25 mouse cellular contexts compared by ENCODE assay signal in genomic region chr7:30222205-30222604, GRCm38 (mm10). TPM values are rescaled to one million over a fixed set of nuclear protein-coding genes. Genes with fewer than 3 reads are reported as not detected.
"Had no signal": no experiment of that assay in that cellular context is flagged by ENCODE, and none has a peak within 500 bp of the region (broad histone marks: within the 10 kb centered on the region; RNA-seq: fewer than 3 reads in every experiment).

No protein-coding gene starts in this region.

- H3K4me3 ChIP-seq: intestine, embryonic 15.5 days; kidney, embryonic 15.5 days; layer of hippocampus, adult 2 months; lung, embryonic 15.5 days; megakaryocyte, embryonic 14.5 days had no signal

- H3K27me3 ChIP-seq: intestine, embryonic 15.5 days; kidney, embryonic 15.5 days; lung, embryonic 15.5 days; megakaryocyte, embryonic 14.5 days had no signal

- ATAC-seq: intestine, embryonic 15.5 days had no signal

- H3K27ac ChIP-seq: intestine, embryonic 15.5 days; kidney, embryonic 15.5 days; layer of hippocampus, adult 2 months; lung, embryonic 15.5 days; stomach, postnatal 0 days had no signal

- H3K4me2 ChIP-seq: intestine, embryonic 15.5 days; kidney, embryonic 15.5 days; lung, embryonic 15.5 days; midbrain, embryonic 11.5 days had no signal

- DNase-seq: kidney, adult 11 months; kidney, adult 8-10 months; kidney, postnatal 14 days; layer of hippocampus, adult 9-11 months; lung, adult 18-20 months; lung, postnatal 10 days; lung, postnatal 36 days; midbrain, embryonic 14.5 days had no signal

- H3K9ac ChIP-seq: intestine, embryonic 15.5 days; kidney, embryonic 15.5 days; lung, embryonic 15.5 days had no signal

- H3K9me3 ChIP-seq: intestine, embryonic 15.5 days; kidney, embryonic 15.5 days; lung, embryonic 15.5 days had no signal

RNA-seq across cellular contexts. Expression of gene Ovol3, which starts 13.3 kb away (rescaled TPM):
- total RNA-seq: layer of hippocampus, adult 2 months; layer of hippocampus, postnatal 25 days; left cerebral cortex, adult 18-20 months; left cerebral cortex, postnatal 36 days; midbrain, postnatal 0 days had no signal
- polyA plus RNA-seq: intestine, embryonic 15.5 days; kidney, embryonic 15.5 days; large intestine, adult 2 months; limb, embryonic 11.5 days; lung, embryonic 15.5 days; midbrain, embryonic 11.5 days; midbrain, embryonic 14.5 days; midbrain, postnatal 0 days; neural tube, embryonic 11.5 days; neural tube, embryonic 14.5 days; small intestine, adult 2 months; stomach, embryonic 14.5 days; stomach, postnatal 0 days had no signal

RNA-seq across cellular contexts. Expression of gene Cox7a1, which starts 38.3 kb away (rescaled TPM):
- total RNA-seq: midbrain, postnatal 0 days had no signal
